In the genomic region with DNA sequence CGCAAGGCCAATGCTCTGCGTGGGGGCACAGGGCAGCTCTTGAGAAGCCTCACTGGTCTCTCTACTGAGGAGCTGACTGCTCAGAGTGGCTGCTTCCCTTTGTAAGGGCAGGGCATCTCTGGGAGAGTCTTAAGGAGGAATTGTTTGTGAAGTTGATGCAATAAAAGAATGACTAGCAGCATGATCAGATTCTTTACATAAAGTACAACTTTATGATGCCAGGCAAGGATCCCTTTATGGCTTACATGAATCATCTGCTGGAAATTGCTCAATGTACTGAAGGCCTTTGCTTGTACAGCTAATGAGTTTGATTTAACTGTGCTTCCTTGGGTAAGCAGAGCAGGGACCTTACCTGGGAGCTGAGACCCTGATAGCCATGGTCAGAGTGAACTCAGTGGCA, we compare ENCODE assay signal across 14 mouse cellular contexts.
"Had no signal": no experiment of that assay in that cellular context is flagged by ENCODE, and none has a peak within 500 bp of the region (broad histone marks: within the 10 kb centered on the region; RNA-seq: fewer than 3 reads in every experiment).

No protein-coding gene starts in this region.

- ATAC-seq: liver, embryonic 12.5 days; midbrain, embryonic 15.5 days had no signal

- H3K4me3 ChIP-seq: left cerebral cortex, adult 2 months; limb, embryonic 10.5 days; liver, embryonic 12.5 days; lung, embryonic 15.5 days; midbrain, embryonic 10.5 days; midbrain, embryonic 15.5 days; neural tube, embryonic 13.5 days had no signal

- H3K4me1 ChIP-seq: limb, embryonic 10.5 days; liver, embryonic 12.5 days; midbrain, embryonic 10.5 days; midbrain, embryonic 15.5 days; neural tube, embryonic 13.5 days had no signal

- H3K27ac ChIP-seq: left cerebral cortex, adult 2 months; limb, embryonic 10.5 days; liver, embryonic 12.5 days; lung, embryonic 15.5 days; midbrain, embryonic 10.5 days; midbrain, embryonic 15.5 days; neural tube, embryonic 13.5 days had no signal

- H3K36me3 ChIP-seq: limb, embryonic 10.5 days; liver, embryonic 12.5 days; lung, embryonic 15.5 days; midbrain, embryonic 10.5 days; midbrain, embryonic 15.5 days; neural tube, embryonic 13.5 days had no signal

- H3K4me2 ChIP-seq: liver, embryonic 12.5 days; lung, embryonic 15.5 days; midbrain, embryonic 15.5 days; neural tube, embryonic 13.5 days had no signal

- H3K9me3 ChIP-seq: limb, embryonic 10.5 days; liver, embryonic 12.5 days; lung, embryonic 15.5 days; midbrain, embryonic 10.5 days; midbrain, embryonic 15.5 days; neural tube, embryonic 13.5 days had no signal

- H3K9ac ChIP-seq: liver, embryonic 12.5 days; lung, embryonic 15.5 days; midbrain, embryonic 15.5 days; neural tube, embryonic 13.5 days had no signal

- DNase-seq: kidney, adult 11 months; kidney, postnatal 10 days; kidney, postnatal 4 days; lung, postnatal 36 days; retina, postnatal 1 day; thymus, adult 18-20 months; thymus, postnatal 25 days had no signal

- H3K27me3 ChIP-seq: liver, embryonic 12.5 days; lung, embryonic 15.5 days; midbrain, embryonic 15.5 days; neural tube, embryonic 13.5 days had no signal
